Mouse (Mus musculus) neural tube, embryonic 12.5 days (tissue): ENCODE data around the gene Fmnl2. TPM values are rescaled to one million over a fixed set of nuclear protein-coding genes. Genes with fewer than 3 reads are reported as not detected.

Experiments
- ATAC-seq: fragments of 200-750 bp; cut with Nextera tagmentation; 2 replicates; pipeline ENCODE4 v1.8.0; 2017; ENCODE audit warnings: low read depth, mild to moderate bottlenecking, moderate TSS enrichment, moderate library complexity; ENCODE audit not compliant: low FRiP score
- H3K27ac ChIP-seq: fragments of 300-500 bp; sonication (generic); 2 replicates; pipeline ENCODE4 v1.5.1; 2016
- H3K27me3 ChIP-seq: fragments of 300-500 bp; sonication (generic); replicated peaks from 2 replicates; pipeline ENCODE4 v1.6.1; 2016; ENCODE audit warnings: mild to moderate bottlenecking
- H3K36me3 ChIP-seq: fragments of 300-500 bp; sonication (generic); 2 replicates; pipeline ENCODE4 v1.6.1; 2016; ENCODE audit warnings: mild to moderate bottlenecking
- H3K4me1 ChIP-seq: fragments of 300-500 bp; sonication (generic); 2 replicates; pipeline ENCODE4 v1.6.1; 2016
- H3K4me2 ChIP-seq: fragments of 300-500 bp; sonication (generic); replicated peaks from 2 replicates; pipeline ENCODE4 v1.6.1; 2016; ENCODE audit warnings: mild to moderate bottlenecking
- H3K4me3 ChIP-seq: fragments of 300-500 bp; sonication (generic); 2 replicates; pipeline ENCODE4 v1.5.1; 2016
- H3K9ac ChIP-seq: fragments of 300-500 bp; sonication (generic); 2 replicates; pipeline ENCODE4 v1.6.1; 2016; ENCODE audit warnings: mild to moderate bottlenecking
- H3K9me3 ChIP-seq: fragments of 300-500 bp; sonication (generic); 2 replicates; pipeline ENCODE4 v1.6.1; 2016; ENCODE audit warnings: mild to moderate bottlenecking
- WGBS: fragments of 180-500 bp; shearing (Covaris S2); methylation state at CpG from one replicate; pipeline ENCODE4 v1.1.7; 2016; 5-methylcytosine and 5-hydroxymethylcytosine counted together
- polyA plus RNA-seq: library from polyadenylated mRNA; unstranded; fragments of >200 nt; fragmentation: Nextera tagmentation; extraction: Ambion mirVana; gene quantifications from 2 replicates; pipeline ENCODE4 v1.2.1, GENCODE M21; 2016

Fmnl2 gene
- polyA plus RNA-seq, 1 experiment from 2014 or later = 10.7 TPM

GRCm38 (mm10) chr2:52966227-52966626 lies 108.6 kb downstream of the Fmnl2 start:
- Histone ChIP-seq H3K36me3 (no peaks in the 10 kb centered on the region), H3K27me3 (no peaks in the 10 kb centered on the region), H3K9ac (no peak overlapping the region), H3K4me3 (no peak overlapping the region), H3K27ac (no peak overlapping the region), H3K9me3 (no peaks in the 10 kb centered on the region), H3K4me1 (peaks cover 30% of the 10 kb centered on the region), H3K4me2 (no peak overlapping the region)
- WGBS = 77% methylated on average over 5 of the region's 5 CpGs
- no peak for ATAC-seq

- no peak overlapping the region for H3K27ac ChIP-seq
- no peaks in the 10 kb centered on the region for H3K27me3 ChIP-seq
- no peak overlapping the region for H3K4me2 ChIP-seq
- no peak overlapping the region for H3K9ac ChIP-seq
- WGBS = 78% methylated on average over 12 of the region's 12 CpGs
- no peaks in the 10 kb centered on the region for H3K9me3 ChIP-seq
- H3K4me1 ChIP-seq = peaks cover 30% of the 10 kb centered on the region
- no peaks in the 10 kb centered on the region for H3K36me3 ChIP-seq
- ATAC-seq = no peak
- H3K4me3 ChIP-seq = no peak overlapping the region
These were observed 109.3 kb downstream of the Fmnl2 start for GRCm38 (mm10) chr2:52966820-52967460.

- Histone ChIP-seq H3K4me3 (no peak overlapping the region), H3K9ac (no peak overlapping the region), H3K9me3 (no peaks in the 10 kb centered on the region), H3K4me2 (no peak overlapping the region), H3K36me3 (no peaks in the 10 kb centered on the region), H3K27me3 (no peaks in the 10 kb centered on the region), H3K27ac (no peak overlapping the region), H3K4me1 (peaks cover 30% of the 10 kb centered on the region)
- 95% methylated on average over 5 of the region's 5 CpGs for WGBS
- no peak for ATAC-seq
These were observed 109.8 kb downstream of the Fmnl2 start for GRCm38 (mm10) chr2:52967461-52967823.

GRCm38 (mm10) chr2:52968884-52969283 lies 111.2 kb downstream of the Fmnl2 start:
- Histone ChIP-seq H3K36me3 (no peaks in the 10 kb centered on the region), H3K4me3 (no peak overlapping the region), H3K9ac (no peak overlapping the region), H3K4me2 (no peak overlapping the region), H3K9me3 (no peaks in the 10 kb centered on the region), H3K27me3 (no peaks in the 10 kb centered on the region), H3K27ac (no peak overlapping the region), H3K4me1 (peaks cover 26% of the 10 kb centered on the region)
- 90% methylated on average over 2 of the region's 2 CpGs for WGBS
- no peak for ATAC-seq

GRCm38 (mm10) chr2:52974056-52974455 lies 116.4 kb downstream of the Fmnl2 start:
- Histone ChIP-seq H3K4me1 (peaks cover 5% of the 10 kb centered on the region), H3K4me3 (no peak overlapping the region), H3K36me3 (no peaks in the 10 kb centered on the region), H3K27ac (no peak overlapping the region), H3K9me3 (no peaks in the 10 kb centered on the region), H3K27me3 (no peaks in the 10 kb centered on the region), H3K4me2 (no peak overlapping the region), H3K9ac (no peak overlapping the region)
- no peak for ATAC-seq
- 93% methylated on average over 6 of the region's 6 CpGs for WGBS

- Histone ChIP-seq H3K27me3 (no peaks in the 10 kb centered on the region), H3K27ac (no peak overlapping the region), H3K4me1 (peaks cover 12% of the 10 kb centered on the region), H3K4me3 (no peak overlapping the region), H3K4me2 (no peak overlapping the region), H3K36me3 (no peaks in the 10 kb centered on the region), H3K9me3 (no peaks in the 10 kb centered on the region), H3K9ac (no peak overlapping the region)
- no peak for ATAC-seq
- 73% methylated on average over 1 of the region's 1 CpGs for WGBS
These were observed 117.1 kb downstream of the Fmnl2 start for GRCm38 (mm10) chr2:52974776-52975175.

GRCm38 (mm10) chr2:52977921-52978675 lies 120.4 kb downstream of the Fmnl2 start:
- Histone ChIP-seq H3K9ac (no peak overlapping the region), H3K4me3 (no peak overlapping the region), H3K4me2 (no peak overlapping the region), H3K27me3 (no peaks in the 10 kb centered on the region), H3K4me1 (peaks cover 25% of the 10 kb centered on the region), H3K9me3 (no peaks in the 10 kb centered on the region), H3K36me3 (no peaks in the 10 kb centered on the region), H3K27ac (no peak overlapping the region)
- ATAC-seq = no peak
- WGBS = 91% methylated on average over 6 of the region's 6 CpGs

GRCm38 (mm10) chr2:52978796-52979195 lies 121.1 kb downstream of the Fmnl2 start:
- Histone ChIP-seq H3K4me3 (no peak overlapping the region), H3K27me3 (no peaks in the 10 kb centered on the region), H3K4me2 (no peak overlapping the region), H3K9me3 (no peaks in the 10 kb centered on the region), H3K36me3 (no peaks in the 10 kb centered on the region), H3K9ac (no peak overlapping the region), H3K27ac (no peak overlapping the region), H3K4me1 (peaks cover 25% of the 10 kb centered on the region)
- ATAC-seq = no peak
- 83% methylated on average over 2 of the region's 2 CpGs for WGBS

GRCm38 (mm10) chr2:52979280-52979763 lies 121.7 kb downstream of the Fmnl2 start:
- no peak overlapping the region for H3K27ac ChIP-seq
- peaks cover 25% of the 10 kb centered on the region for H3K4me1 ChIP-seq
- no peak overlapping the region for H3K4me3 ChIP-seq
- H3K36me3 ChIP-seq = no peaks in the 10 kb centered on the region
- no peak overlapping the region for H3K9ac ChIP-seq
- H3K9me3 ChIP-seq = no peaks in the 10 kb centered on the region
- WGBS = 26% methylated on average over 4 of the region's 4 CpGs
- H3K27me3 ChIP-seq = no peaks in the 10 kb centered on the region
- peak; percentile 52 for ATAC-seq
- H3K4me2 ChIP-seq = no peak overlapping the region

- no peak overlapping the region for H3K4me3 ChIP-seq
- H3K36me3 ChIP-seq = no peaks in the 10 kb centered on the region
- no peaks in the 10 kb centered on the region for H3K9me3 ChIP-seq
- H3K4me1 ChIP-seq = peaks cover 32% of the 10 kb centered on the region
- ATAC-seq = no peak
- no peak overlapping the region for H3K27ac ChIP-seq
- 87% methylated on average over 7 of the region's 7 CpGs for WGBS
- H3K4me2 ChIP-seq = no peak overlapping the region
- H3K9ac ChIP-seq = no peak overlapping the region
- H3K27me3 ChIP-seq = no peaks in the 10 kb centered on the region
These were observed 123.5 kb downstream of the Fmnl2 start for GRCm38 (mm10) chr2:52981126-52981525.

GRCm38 (mm10) chr2:52981595-52981994 lies 123.9 kb downstream of the Fmnl2 start:
- no peaks in the 10 kb centered on the region for H3K36me3 ChIP-seq
- no peak overlapping the region for H3K9ac ChIP-seq
- no peaks in the 10 kb centered on the region for H3K9me3 ChIP-seq
- WGBS = 88% methylated on average over 8 of the region's 8 CpGs
- no peak for ATAC-seq
- no peak overlapping the region for H3K4me3 ChIP-seq
- H3K4me2 ChIP-seq = no peak overlapping the region
- no peak overlapping the region for H3K27ac ChIP-seq
- H3K27me3 ChIP-seq = no peaks in the 10 kb centered on the region
- H3K4me1 ChIP-seq = peaks cover 32% of the 10 kb centered on the region

- Histone ChIP-seq H3K9me3 (no peaks in the 10 kb centered on the region), H3K27ac (no peak overlapping the region), H3K27me3 (no peaks in the 10 kb centered on the region), H3K4me3 (no peak overlapping the region), H3K9ac (no peak overlapping the region), H3K36me3 (no peaks in the 10 kb centered on the region), H3K4me2 (no peak overlapping the region), H3K4me1 (peaks cover 32% of the 10 kb centered on the region)
- ATAC-seq = no peak
- 88% methylated on average over 3 of the region's 3 CpGs for WGBS
These were observed 124.8 kb downstream of the Fmnl2 start for GRCm38 (mm10) chr2:52982502-52982901.

GRCm38 (mm10) chr2:52984556-52984955 lies 126.9 kb downstream of the Fmnl2 start:
- Histone ChIP-seq H3K27me3 (no peaks in the 10 kb centered on the region), H3K4me2 (no peak overlapping the region), H3K4me3 (no peak overlapping the region), H3K27ac (no peak overlapping the region), H3K9ac (no peak overlapping the region), H3K4me1 (peaks cover 22% of the 10 kb centered on the region), H3K36me3 (no peaks in the 10 kb centered on the region), H3K9me3 (no peaks in the 10 kb centered on the region)
- no peak for ATAC-seq
- 81% methylated on average over 1 of the region's 1 CpGs for WGBS
